Mouse (Mus musculus) cerebellum, adult (tissue): ENCODE data around the gene Mthfsd.

Experiments
- ATAC-seq: cut with Nextera tagmentation; 2 replicates; pipeline ENCODE4 v1.9.2; 2017; ENCODE audit warnings: mild to moderate bottlenecking, moderate library complexity, mixed read lengths; ENCODE audit not compliant: insufficient number of reproducible peaks, low FRiP score, low TSS enrichment

The Mthfsd gene

GRCm38 (mm10) chr8:121089631-121090380 lies 18.4 kb downstream of the Mthfsd start:
- ATAC-seq, result no peak

GRCm38 (mm10) chr8:121088871-121089630 lies 19.1 kb downstream of the Mthfsd start:
- no peak for ATAC-seq

GRCm38 (mm10) chr8:121088281-121088680 lies 19.9 kb downstream of the Mthfsd start:
- ATAC-seq, result no peak

- ATAC-seq, result no peak
Measured at GRCm38 (mm10) chr8:121086004-121086900, 21.9 kb downstream of the Mthfsd start.

GRCm38 (mm10) chr8:121085561-121085960 lies 22.6 kb downstream of the Mthfsd start:
- no peak for ATAC-seq

GRCm38 (mm10) chr8:121085011-121085410 lies 23.2 kb downstream of the Mthfsd start:
- no peak for ATAC-seq

GRCm38 (mm10) chr8:121084210-121084951 lies 23.8 kb downstream of the Mthfsd start, which contains the start of gene Foxf1:
Gene Foxf1 (plus strand): TSS chr8:121084386.
- no peak for ATAC-seq

GRCm38 (mm10) chr8:121083936-121084209 lies 24.3 kb downstream of the Mthfsd start:
- ATAC-seq, result no peak

- no peak for ATAC-seq
Measured at GRCm38 (mm10) chr8:121083093-121083935, 24.9 kb downstream of the Mthfsd start.

GRCm38 (mm10) chr8:121082218-121083092 lies 25.7 kb downstream of the Mthfsd start:
- no peak for ATAC-seq

- no peak for ATAC-seq
Measured at GRCm38 (mm10) chr8:121081398-121081797, 26.8 kb downstream of the Mthfsd start.

GRCm38 (mm10) chr8:121080361-121081090 lies 27.7 kb downstream of the Mthfsd start:
- ATAC-seq, result no peak

GRCm38 (mm10) chr8:121079944-121080343 lies 28.2 kb downstream of the Mthfsd start:
- no peak for ATAC-seq

- no peak for ATAC-seq
Measured at GRCm38 (mm10) chr8:121079201-121079600, 29.0 kb downstream of the Mthfsd start.

GRCm38 (mm10) chr8:121078721-121079120 lies 29.5 kb downstream of the Mthfsd start:
- ATAC-seq, result no peak

- ATAC-seq, result no peak
Measured at GRCm38 (mm10) chr8:121076555-121076954, 31.6 kb downstream of the Mthfsd start.

GRCm38 (mm10) chr8:121075936-121076335 lies 32.3 kb downstream of the Mthfsd start:
- no peak for ATAC-seq

GRCm38 (mm10) chr8:121074848-121075145 lies 33.4 kb downstream of the Mthfsd start:
- no peak for ATAC-seq
